Mouse (Mus musculus) adipocyte (in vitro differentiated cells): ENCODE measurements at regions not wholly inside any gene's neighbourhood (a gene's known extent, or its start where the extent isn't known, plus 50 kb on each side); places are given as distances from the start of the nearest gene placed in this dataset.

Source experiments
- DNase-seq: peaks from one replicate; pipeline ENCODE4 v3.0.0-alpha.2; 2016; ENCODE audit warnings: low spot score

DNA sequence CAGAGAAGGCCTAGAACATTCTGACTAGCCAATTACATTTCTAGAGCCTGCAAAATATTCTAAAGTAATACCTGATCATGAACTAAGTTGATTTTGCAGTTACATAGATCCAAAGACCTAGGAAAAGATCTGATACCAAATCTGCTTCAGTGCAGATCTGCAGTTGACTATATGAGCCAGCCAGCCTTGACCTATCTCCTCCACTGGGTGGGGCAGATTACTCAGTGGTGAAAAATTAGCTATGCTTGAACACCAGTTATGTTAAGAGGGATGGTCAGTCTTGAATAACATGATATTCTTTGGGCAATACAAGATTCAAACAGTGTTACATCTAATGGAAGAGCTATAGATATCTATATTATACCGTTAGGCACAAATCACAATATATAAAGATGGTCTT lies 269.0 kb downstream of the Gm11361 start:
- DNase-seq: peak; percentile 45

DNA sequence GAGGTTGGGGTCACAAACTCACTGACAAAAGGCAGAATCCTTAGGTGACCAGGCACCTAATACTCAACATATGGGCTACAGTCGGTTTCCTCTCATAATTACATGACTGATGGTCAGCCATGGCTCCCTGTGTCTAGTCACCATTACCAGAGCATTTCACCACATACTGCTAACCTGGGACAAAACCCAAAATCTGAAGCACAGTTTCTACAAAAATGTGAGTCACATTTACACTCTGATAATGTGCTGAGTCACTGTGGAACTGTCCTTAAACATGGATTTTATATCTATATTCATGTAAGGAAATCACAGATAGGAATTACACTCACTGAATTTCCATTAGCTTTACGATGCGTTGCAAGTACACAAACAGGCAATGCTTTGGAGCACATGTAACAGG lies 267.1 kb downstream of the Gm11361 start:
- DNase-seq: no peak

DNA sequence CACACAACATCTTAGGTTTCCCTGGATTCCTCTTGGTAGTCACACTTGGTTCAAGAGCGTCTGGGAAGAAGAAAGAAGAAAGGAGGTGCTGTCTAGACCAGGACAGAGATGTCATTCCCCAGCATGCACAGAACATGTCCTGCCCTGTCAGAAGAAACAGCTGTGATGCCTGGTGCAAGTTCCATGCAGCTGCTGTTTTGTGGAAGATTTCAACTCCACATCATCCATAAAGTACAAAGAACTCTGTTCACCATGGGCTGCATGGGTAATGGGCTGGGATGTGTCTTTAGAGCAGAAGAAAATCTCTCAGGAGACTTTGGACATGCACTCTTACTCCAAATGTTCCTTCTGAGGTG lies 262.8 kb downstream of the Gm11361 start:
- DNase-seq: no peak

DNA sequence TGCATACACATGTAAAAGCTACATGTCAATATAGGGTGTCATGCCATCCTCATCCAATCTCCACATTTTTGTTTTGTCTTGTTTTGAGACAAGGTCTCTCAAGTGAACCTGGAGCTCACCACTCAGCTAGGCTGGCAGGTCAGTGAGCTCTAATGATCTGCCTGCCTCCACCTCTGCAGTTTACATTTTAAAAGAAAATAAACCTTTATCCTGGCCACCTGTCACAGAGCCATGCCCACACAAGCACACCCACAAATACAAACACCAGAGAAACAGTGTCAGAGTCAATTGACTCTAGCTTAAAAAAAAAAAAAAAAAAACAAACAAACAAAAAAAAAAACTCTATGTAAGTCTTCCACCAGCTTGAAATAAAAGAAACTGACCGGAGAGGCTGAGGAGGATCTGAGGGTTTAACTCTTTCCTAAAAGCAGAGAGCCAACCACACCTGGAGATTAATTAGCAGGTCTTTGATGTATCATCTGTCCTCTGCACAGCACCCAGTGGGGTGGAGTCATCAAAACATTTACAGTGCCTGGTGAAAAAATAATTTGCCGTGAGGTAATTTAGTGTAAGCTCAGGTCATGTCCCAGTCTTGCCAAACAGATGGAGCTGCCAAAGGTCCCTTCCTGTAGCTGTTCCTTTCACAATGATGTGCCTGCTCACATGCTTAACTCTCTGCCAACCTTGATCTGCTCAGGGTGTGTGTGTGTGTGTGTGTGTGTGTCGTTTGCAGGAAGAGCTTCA lies 262.2 kb downstream of the Gm11361 start:
- peak; percentile 63 for DNase-seq

DNA sequence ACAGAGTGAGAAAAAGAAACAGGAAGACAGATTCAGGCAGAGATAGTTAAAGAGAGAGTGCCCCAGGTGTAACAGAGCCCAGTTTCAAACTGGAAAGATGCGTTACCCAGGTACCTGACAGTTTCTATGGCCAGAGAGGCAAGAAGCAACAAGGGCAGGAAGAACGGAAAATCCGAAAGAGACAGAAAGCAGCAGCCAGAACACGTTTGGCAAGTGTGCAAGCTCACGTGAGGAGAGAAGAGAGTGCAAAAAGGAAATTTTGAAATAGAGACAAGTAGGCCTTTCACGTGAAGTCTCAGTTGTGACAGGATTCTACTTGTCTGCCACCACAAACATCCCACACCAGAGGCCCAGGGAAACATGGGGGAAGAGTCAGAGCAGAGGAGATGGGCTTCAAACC lies 259.8 kb downstream of the Gm11361 start:
- no peak for DNase-seq

DNA sequence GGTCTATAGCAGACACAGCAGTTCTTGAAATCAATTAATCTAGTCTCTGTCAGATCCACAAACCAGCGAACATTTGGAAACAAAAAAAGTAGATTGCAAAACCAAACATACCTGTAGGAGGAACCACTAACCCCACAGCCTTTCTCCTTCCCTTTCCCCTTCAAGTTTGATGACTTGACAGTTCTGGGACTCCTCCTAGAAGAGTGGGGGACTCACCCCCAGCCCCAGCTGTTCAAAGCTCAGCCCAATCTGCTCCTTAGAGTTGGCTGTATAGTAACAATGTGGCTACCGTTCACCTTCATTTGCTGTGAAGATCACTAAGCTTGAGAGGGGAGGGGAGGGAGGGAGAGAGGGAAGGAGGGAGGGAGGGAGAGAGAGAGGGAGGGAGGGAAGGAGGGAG lies 259.3 kb downstream of the Gm11361 start:
- no peak for DNase-seq

DNA sequence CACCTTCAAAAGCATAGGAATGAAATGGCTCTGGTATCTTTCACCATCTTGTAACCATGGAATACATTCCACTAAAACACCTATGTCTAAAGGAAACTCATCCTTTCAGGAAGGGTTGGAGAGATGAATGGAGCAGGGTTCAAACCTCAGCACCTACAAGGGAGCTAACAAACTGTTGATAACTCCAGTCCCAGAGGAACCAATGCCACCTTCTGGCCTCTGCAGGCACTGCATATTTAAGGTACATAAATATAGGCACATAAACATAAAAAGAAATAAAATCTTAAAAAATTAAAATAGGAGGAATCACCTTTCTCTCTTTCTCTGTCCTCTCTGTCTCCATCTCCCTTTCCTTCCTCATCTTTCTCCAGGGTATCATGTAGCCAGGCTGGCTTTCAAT lies 256.9 kb downstream of the Gm11361 start:
- DNase-seq: no peak

DNA sequence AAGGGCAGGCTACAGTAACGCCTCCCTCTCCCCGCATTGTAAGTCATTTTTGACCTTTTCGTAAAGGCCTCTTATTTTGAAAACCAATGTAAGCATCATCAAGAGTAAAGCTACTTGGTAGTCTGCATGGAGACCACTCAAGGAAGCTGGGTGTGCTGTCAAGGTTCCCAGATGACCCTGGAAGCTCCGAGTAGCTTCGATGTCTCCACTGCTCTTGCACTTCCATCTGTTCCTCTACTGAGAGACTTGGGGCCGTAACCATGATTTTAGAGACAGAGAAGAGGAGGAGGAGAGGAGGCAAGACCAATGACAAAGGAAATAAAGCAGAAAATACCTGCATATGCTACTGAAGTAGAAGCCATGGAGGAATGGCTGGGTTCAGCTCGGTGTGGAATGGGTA lies 256.0 kb downstream of the Gm11361 start:
- no peak for DNase-seq

DNA sequence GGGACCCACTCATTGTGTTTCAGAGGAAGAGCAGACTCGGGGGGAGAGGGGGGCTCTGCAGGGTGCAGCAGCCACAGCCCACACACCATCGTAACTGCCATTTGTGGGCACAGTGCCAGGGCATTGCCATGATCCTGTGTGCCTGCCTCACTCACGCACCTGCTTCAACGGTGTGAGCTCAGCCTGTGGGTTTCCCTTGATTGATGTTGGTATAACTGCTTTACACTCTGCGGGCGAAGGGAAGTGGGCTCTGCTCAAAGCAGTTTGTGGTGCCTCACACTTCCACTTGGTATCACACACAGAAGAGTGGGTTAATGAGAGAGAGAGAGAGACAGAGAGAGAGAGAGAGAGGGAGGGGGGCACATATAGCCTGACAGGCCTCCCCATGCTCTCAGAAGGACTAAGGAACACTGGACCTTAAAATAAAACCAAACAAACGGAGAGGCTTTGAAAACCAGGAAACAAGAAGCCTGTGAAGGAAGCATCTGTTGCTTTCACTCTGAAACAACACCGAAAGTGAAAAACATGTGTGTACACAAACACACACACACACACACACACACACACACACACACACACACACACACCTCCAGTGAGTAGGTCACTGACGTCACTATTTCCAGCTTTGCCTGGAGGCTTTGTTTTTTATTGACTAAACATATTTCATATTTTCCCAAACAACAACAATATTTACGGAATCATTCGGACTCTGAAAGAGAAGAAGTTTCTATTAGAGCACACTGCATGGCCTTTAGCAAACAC lies 255.4 kb downstream of the Gm11361 start:
- no peak for DNase-seq

DNA sequence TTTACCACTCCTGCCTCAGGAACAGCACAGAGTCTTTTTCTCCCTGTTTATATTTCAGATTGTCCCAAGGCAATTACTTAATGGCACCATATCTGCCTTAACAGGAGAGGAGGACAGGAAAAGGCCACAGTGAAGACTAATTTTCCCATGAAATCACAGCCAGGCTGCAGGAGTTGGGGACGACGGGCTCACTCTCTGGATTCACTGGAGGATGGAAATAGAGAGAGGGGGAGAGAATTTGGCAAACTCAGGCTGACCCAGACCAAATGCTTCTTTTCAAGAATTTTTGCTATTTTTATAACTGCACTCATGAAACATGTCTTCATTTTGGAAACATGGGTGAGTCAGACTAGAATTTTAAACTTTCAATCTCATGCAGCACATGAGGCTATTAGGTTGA lies 250.9 kb downstream of the Gm11361 start:
- DNase-seq: no peak

DNA sequence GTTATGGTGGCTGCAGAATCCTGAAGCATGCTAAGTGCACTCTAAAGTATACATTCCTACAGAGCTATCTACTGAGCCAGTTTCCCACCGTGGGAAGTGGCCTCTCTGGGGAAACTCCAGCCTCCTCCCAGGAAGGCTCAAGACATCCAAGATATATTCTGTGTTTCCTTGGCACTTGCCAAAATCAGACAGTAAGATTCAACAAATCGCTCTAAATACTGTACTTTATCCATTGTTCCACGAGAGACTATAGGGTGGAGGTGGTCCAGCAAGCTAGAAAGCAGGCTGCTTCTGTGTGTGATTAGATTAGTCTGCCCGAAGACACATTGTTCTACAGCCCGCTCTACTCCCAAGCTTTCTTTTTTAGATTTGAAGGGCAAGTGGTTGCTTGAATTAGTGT lies 250.5 kb downstream of the Gm11361 start:
- DNase-seq: no peak

DNA sequence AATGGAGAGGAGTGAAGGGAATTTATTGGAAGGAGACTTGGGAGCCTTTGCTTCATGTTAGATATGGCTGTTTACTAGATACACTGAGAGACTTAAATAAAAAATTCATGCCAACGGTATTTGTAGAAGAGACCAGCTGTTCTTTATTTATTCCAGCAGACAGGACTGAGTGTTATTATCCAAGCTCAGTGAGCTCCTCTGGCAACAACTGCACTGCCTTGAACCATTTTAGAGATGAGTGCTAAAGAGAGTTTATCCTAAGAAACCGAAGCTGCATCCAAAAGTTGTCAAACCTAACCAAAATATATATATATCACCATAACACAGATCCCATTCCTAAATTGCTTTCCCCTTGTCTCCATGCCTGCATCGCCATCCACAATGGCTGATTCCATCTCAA lies 247.0 kb downstream of the Gm11361 start:
- no peak for DNase-seq

DNA sequence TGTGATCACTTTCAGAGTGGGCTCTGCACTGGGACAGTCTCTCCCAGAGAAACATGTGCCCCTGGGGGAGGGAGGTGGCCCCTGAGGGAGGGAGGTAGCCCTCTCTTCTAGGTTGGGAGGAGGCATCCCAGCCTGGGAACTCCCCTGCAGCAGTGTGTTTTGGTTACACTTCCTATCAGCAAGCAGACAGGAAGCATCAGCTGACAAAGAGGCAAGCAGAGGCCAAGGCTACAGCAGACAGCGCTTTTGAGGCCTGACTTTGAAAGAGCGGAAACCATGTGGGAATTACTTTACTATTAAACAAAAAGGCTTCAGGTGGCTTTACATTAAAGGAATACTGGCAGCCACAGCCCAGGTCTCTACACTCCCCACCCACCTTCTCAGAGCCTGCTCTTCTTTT lies 244.8 kb downstream of the Gm11361 start:
- DNase-seq: no peak

DNA sequence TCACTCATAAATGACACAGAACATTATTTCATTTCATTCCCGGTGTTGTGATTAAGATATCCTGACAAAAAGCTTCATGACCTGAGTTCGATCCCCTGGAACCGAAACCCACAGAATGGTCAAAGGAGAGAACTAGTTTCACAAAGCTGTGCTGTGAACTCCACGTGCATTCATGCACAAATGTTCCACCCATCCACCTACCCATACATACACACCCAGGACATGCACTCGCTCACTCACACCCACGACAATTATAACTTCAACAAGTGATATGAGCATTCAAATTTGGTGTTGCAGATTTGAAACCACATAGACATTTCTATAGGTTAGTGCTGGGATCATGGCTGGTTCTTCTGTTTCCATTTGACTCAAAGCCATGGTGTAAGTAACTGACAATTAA lies 243.4 kb downstream of the Gm11361 start:
- DNase-seq: no peak

DNA sequence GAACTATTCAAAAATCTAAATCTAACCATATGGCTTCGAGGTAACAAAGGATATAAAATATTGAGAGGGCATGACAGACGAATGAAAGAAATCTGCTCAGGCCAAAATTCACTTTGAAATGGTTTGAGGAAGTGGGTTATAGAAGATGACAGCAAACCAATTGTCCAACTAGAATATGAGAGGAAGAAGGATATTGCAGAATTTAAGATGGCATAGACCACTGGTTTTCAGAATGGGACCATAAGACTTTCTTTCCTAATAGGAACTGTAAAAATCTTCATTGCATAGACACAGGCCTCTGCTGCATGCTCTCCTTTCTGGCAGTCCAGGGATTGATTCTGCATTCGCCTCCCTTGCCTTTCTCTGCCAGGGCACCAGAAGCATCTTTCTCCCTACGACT lies 240.2 kb downstream of the Gm11361 start:
- DNase-seq: no peak

DNA sequence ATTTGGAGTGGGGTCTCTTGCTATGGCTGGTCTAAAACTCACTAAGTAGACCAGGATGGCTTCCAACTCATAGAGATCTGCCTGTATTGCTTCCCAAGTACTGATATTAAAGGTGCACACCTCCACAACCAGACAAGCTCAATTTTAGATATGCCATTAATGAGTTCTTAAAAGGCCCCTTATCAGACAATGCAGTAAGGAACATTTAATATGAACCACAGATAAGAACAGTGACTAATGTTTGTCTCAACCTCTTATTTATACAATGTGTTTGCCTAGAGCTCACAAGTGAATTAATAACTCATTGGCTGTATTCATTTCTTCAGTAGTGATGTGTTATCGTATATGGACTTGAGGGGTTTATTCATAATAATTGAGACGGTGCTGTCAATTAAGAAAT lies 234.7 kb downstream of the Gm11361 start:
- no peak for DNase-seq

DNA sequence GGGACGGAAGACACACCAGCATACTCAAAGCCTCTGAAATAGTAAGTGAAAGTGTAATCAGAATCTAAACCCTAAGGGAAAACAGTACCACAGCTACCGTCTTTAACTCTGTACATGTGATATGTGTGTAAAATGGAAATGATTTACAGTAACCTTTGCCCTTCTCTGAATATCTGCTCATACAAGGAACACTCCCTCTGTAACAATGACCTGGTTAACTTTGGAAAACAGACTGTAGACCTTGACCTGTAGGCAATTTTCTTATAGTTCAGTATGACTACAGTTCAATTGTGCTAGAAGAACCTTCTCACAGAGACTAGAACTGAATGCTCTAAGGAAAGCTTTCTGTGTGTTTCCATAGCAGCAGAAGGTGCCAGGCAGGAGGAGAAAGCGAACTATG lies 226.4 kb downstream of the Gm11361 start:
- peak; percentile 22 for DNase-seq

DNA sequence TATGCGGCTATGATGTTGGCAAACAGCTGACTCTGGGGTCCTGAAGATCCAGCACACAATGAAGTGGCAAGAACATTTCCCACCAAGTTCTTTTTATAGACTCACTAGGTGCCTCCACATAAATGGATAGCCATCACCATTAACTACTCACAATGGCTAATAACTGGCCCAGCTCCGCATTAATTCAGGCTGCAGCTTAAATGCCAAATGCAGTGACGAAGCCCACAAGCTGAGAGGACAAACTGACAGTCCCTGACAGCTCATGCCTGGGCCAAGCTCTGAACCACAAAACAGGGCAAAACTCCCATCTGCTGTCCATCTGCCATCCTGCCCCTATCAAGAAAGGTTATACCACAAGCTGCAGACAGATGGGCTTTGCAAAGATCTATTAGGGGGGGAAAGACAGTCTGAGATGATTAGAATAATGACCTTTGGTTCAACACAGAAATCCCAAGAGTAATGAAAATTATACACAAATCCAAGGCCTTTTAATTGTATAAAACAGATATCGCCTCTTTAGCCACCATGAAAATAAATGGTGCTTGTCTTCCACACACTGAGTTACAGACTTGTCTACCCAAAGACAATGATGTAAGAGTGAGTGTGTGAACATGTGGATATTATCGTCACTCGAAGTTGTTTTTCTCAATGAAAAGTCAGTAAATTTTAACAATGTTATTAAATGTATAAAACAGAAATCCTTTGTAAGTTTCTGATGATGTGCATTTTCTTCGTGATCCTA lies 224.1 kb downstream of the Gm11361 start:
- DNase-seq: no peak

DNA sequence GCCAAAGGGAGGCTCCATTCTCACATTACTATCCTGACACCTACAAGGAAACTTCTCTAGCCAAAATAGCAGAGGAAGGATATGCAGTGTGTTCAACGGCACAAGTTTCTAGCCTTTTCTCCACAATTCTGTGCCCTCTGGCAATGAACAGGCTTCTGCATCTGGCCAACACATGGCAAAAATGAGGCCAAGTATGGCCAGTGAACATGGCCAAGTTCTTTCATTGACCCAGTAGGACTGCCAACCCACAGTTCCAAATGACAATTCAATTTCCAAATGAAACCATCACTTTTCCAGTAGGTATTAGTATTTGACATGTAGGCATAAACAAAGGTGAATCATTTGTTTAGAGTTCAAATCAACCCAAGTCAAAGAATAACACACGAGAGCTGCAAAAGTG lies 208.8 kb downstream of the Gm11361 start:
- peak; percentile 74 for DNase-seq

DNA sequence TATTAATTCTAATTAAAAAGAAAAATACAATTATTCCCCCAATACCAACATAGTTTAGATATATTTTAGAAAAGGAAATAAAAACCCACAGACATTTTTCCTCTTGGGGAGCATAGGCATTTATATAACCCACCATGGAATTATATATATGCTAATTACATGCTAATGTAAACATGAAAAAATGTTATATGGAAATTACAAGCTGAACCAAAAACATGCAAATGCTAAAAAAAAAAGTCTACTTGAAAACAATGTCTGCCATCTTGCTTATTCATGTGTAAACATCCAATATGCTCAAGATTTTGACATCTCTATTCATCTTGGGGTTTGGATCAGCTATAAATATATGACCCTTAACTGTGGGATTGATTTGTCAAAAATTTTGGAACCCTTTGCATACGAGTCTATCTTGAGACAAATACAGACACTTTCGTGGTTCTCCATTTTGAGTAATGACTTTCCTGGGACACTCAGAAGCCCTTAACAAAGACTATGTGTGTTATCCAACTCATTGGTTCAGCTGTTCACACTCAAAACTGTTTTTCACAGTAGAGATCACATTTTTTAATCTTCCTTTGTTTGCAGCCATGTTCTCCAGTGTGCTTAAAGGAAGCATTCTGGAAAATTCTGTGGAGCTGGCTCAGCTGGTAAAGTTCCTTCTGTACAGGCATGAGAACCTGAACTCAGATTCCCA lies 208.0 kb downstream of the Gm11361 start:
- no peak for DNase-seq

DNA sequence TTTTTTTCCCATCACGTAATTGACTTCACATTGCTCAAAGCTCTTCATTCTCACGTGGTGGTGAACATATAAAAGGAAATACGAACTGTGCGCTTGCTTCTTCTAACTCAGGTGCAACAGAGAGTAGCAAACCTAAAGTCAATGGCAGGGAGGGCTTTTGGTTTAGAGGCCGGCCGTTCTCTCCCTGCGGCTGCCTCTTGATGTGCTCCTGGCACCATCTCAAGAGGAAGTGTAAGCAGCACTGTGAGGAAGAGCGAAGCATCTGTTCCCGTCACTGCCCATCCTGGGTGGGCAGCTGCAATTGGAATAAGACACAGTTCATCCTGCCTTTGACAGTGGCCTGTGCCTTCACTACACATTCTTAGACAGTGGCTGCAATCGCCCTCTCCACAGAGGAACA lies 204.0 kb downstream of the Gm11361 start:
- no peak for DNase-seq

DNA sequence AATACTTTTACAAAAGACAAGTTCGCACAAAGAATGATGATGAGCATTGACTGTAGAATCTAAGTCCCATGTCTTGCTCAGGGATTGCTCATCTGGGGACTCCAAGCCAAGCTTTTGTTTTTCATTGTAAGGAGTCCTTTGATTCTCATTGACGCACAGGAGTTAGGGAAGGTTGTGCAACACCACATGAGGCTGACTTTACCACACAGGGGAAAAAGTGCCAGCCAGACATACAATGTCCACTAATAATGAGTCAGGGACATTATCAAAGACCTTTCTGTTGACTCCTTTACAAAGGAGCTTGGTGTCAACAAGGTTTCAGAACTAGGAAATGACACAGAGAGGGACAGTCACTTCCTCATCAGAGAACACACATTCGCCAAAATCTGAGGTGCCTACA lies 200.1 kb downstream of the Gm11361 start:
- DNase-seq: peak; percentile 26

DNA sequence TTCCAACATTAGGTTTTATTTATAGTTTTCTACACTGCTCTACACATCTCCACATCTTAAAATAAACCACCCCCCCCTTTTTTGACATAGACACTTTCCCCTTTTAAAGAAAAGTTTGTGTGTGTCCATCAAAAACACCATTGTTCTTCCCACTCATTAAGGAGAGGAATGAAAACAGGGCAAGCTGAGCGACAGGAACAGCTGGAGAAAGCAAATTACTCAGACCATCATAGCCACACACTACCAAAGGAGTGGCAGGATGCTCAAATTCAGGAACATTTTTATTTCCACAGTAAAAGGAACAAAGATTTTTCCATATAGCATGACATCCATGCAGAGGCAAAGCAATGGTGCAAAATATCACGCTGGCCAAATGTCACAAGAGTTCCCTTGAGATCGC lies 198.6 kb downstream of the Gm11361 start:
- no peak for DNase-seq
